Mouse (Mus musculus) lung, embryonic 14.5 days (tissue): ENCODE measurements around the gene Wipi1. TPM values are rescaled to one million over a fixed set of nuclear protein-coding genes. Genes with fewer than 3 reads are reported as not detected.
A peak's percentile ranks its signal among the peaks of the same experiment; 100 is the strongest.

ENCODE experiments used
- ATAC-seq: fragments of 200-750 bp; cut with Nextera tagmentation; 2 replicates; pipeline ENCODE4 v1.8.0; 2017; ENCODE audit warnings: mild to moderate bottlenecking, moderate TSS enrichment, moderate library complexity; ENCODE audit not compliant: insufficient read depth
- DNase-seq: peaks from one replicate; pipeline ENCODE4 v3.0.0-alpha.2; 2015
- H3K27ac ChIP-seq: fragments of 300-500 bp; sonication (generic); 2 replicates; pipeline ENCODE4 v1.5.1; 2014; ENCODE audit warnings: low read depth, mild to moderate bottlenecking, moderate library complexity
- H3K27me3 ChIP-seq: fragments of 300-500 bp; sonication (generic); 2 replicates; pipeline ENCODE4 v1.6.1; 2014; ENCODE audit warnings: low read length, control low read depth; ENCODE audit not compliant: insufficient read depth
- H3K36me3 ChIP-seq: fragments of 300-500 bp; sonication (generic); 2 replicates; pipeline ENCODE4 v1.6.1; 2014; ENCODE audit warnings: control low read depth; ENCODE audit not compliant: insufficient read depth
- H3K4me1 ChIP-seq: fragments of 300-500 bp; sonication (generic); 2 replicates; pipeline ENCODE4 v1.6.1; 2014; ENCODE audit warnings: antibody characterized with exemption, control low read depth; ENCODE audit not compliant: insufficient read depth
- H3K4me2 ChIP-seq: fragments of 300-500 bp; sonication (generic); 2 replicates; pipeline ENCODE4 v1.6.1; 2014; ENCODE audit warnings: mild to moderate bottlenecking
- H3K4me3 ChIP-seq: fragments of 300-500 bp; sonication (generic); 2 replicates; pipeline ENCODE4 v1.5.1; 2014; ENCODE audit warnings: low read depth, low read length
- H3K9ac ChIP-seq: fragments of 300-500 bp; sonication (generic); 2 replicates; pipeline ENCODE4 v1.6.1; 2014
- H3K9me3 ChIP-seq: fragments of 300-500 bp; sonication (generic); 2 replicates; pipeline ENCODE4 v1.6.1; 2016; ENCODE audit warnings: low read depth, low read length, control low read depth
- CTCF ChIP-seq: IDR thresholded peaks from 2 replicates; pipeline ENCODE4 v1.5.1; 2016; ENCODE audit warnings: antibody characterized with exemption, low read depth
- WGBS: fragments of 180-500 bp; shearing (Covaris S2); extraction: QIAGEN DNeasy Blood & Tissue Kit; methylation state at CpG from one replicate; pipeline ENCODE4 v1.1.7; 2014; 5-methylcytosine and 5-hydroxymethylcytosine counted together
- polyA plus RNA-seq: library from polyadenylated mRNA; unstranded; fragments of >200 nt; fragmentation: Nextera tagmentation; extraction: Ambion mirVana; gene quantifications from 2 replicates; pipeline ENCODE4 v1.2.1, GENCODE M21; 2014

The Wipi1 gene
- polyA plus RNA-seq, 1 experiment from 2014 or later, result 24.9 TPM

DNA sequence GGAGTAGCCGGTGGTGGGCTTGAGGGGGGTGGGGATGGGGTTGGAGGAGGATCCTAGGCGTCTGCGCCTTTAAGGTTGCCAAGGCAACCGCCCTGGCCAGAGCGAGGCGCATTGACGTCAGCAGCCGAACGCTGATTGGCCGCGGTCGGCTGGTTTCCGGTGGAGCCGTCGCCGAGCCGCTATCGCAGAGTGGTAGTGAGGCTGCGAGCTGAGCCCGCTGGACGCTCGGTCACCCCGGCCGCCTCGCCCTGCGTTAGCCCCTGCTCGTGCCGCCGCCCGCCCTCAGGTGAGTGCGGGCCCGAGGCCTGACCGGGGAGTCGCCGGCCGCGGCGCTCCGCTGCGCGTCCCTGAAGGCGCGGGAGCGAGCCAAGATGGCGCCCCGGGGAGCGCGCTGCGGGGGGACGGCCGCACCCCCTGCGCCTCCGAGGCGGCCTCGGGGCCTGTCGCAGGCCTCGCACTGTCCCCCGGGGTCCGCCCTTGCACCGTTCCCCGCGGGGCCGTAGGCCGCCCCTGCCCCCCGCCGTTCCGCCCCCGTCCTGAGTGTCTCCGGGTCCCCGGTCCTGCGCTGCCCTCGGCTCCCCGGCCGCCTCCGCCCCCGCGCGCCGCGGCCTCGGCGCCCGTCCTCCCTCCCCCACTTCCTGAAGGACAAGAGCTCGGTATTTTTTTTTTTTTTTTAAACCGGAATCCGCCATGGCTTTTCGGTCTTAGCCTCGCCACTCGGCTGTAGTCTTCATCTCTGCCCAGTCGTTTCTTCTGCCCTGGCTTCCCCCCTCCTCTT lies 39.2 kb upstream of the Wipi1 start:
- H3K4me1 ChIP-seq, result peaks cover 23% of the 10 kb centered on the region
- ATAC-seq, result peak; percentile 96
- no peaks in the 10 kb centered on the region for H3K27me3 ChIP-seq
- peak; percentile 98 for DNase-seq
- no peak for TF ChIP-seq CTCF
- peak overlapping the region; percentile 89 for H3K4me2 ChIP-seq
- peak overlapping the region; percentile 95 for H3K27ac ChIP-seq
- H3K4me3 ChIP-seq, result peak overlapping the region; percentile 93
- H3K9ac ChIP-seq, result peak overlapping the region; percentile 97
- peaks cover 26% of the 10 kb centered on the region for H3K36me3 ChIP-seq
- H3K9me3 ChIP-seq, result no peaks in the 10 kb centered on the region
- under 1% methylated on average over 82 of the region's 90 CpGs for WGBS

DNA sequence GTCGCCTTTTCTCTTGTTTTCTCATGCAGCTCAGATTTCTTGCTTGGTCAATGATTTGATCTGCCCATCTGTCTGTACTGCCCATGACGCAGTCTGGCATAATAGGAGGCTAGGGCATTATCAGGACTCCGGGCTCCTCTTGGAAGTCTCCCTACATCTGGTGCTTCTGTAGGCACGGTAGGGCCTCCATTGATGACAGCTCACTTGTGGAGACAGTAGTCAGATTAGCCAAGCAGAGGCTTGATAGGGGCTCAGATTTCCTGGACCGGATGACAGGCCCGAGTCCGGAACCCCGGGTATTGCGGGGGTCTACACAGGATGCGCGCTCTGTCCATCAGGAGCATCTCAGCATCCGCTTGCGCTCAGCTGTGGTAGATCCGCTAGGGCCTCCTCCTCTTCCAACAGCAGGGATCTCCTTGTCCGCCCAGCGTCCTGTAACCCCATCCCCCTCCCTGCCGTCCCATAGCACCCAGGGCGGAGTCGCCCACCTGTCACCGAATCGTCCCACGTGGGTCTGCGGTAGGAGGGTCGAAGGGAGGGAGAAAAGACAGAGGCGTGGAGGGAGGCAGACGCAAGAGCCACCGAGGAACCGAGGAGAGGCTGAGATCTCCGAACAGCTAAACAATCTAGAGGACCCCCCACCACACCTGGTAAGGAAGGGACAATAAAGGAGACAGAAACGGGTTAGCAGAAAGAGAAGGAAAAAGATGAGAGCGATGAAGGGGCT lies 38.4 kb upstream of the Wipi1 start:
- Histone ChIP-seq H3K4me2 (peak overlapping the region; percentile 89), H3K9me3 (no peaks in the 10 kb centered on the region), H3K4me3 (peak overlapping the region; percentile 93), H3K4me1 (peaks cover 23% of the 10 kb centered on the region), H3K36me3 (peaks cover 21% of the 10 kb centered on the region), H3K9ac (peak overlapping the region; percentile 97), H3K27ac (peak overlapping the region; percentile 95; the same call in 1 of the 2 replicates), H3K27me3 (no peaks in the 10 kb centered on the region)
- DNase-seq, result peak; percentile 72
- TF ChIP-seq CTCF, result no peak
- ATAC-seq, result peak; percentile 72
- WGBS, result 1% methylated on average over 31 of the region's 31 CpGs

DNA sequence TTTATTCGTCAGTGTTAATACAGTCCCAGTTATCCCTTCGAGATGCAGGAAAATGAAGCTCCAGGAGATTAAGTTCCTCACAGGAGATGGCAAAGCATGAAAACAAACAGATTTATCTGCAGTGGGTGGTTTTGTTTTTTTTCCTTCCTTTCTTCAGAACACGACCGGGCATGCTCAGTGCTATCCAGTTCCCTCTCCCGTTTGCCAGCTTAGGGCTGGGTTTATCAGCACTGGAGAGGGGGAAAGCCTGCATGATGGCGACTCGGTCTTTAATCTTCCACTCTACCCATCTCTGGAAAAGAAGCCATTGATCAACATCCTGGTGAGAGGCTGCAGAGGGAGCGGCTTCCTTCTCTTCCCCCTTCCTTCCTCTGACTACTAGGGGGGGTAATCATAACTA lies 37.4 kb upstream of the Wipi1 start, which contains the start of gene Prkar1a:
Prkar1a (plus strand) TSS at position 200 of the 400 bp plus-strand sequence.
- H3K27ac ChIP-seq, result peak within 1 kb of the TSS; percentile 95; the same call in 1 of the 2 replicates
- H3K27me3 ChIP-seq, result no peaks in the 10 kb centered on the region

DNA sequence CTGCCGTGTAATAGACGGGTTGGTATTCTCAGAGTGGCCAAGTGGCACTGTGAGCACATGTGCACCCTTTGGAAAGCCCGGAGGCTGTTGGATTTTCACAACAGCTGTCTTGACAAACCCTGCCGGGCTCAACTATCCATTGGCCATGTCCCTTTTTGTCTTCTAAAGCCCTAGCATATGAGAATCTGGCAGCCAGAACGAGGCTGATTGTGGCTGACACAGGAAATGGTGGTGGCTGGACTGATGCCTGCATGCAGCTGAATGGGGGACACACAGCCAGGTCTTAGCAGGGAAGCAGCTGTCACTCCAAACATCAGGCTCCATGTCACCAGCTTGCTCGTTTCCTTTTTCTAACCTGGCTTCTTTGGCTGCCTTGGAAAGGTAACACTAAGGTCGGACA lies 36.7 kb upstream of the Wipi1 start:
- no peak for ATAC-seq
- H3K27me3 ChIP-seq, result no peaks in the 10 kb centered on the region
- peak overlapping the region; percentile 24; the same call in 1 of the 2 replicates for H3K27ac ChIP-seq
- no peak overlapping the region for H3K9ac ChIP-seq
- H3K4me1 ChIP-seq, result peaks cover 23% of the 10 kb centered on the region
- DNase-seq, result peak; percentile 74
- no peak overlapping the region for H3K4me3 ChIP-seq
- H3K9me3 ChIP-seq, result no peaks in the 10 kb centered on the region
- H3K36me3 ChIP-seq, result peaks cover 5% of the 10 kb centered on the region
- 19% methylated on average over 7 of the region's 7 CpGs for WGBS
- TF ChIP-seq CTCF, result no peak
- H3K4me2 ChIP-seq, result peak overlapping the region; percentile 89; the same call in 1 of the 2 replicates

More for the DNA sequence above, 37.4 kb upstream of the Wipi1 start, which contains the start of gene Prkar1a:
- H3K36me3 ChIP-seq, result peaks cover 12% of the 10 kb centered on the region
- H3K9me3 ChIP-seq, result no peaks in the 10 kb centered on the region
- H3K4me3 ChIP-seq, result peak within 1 kb of the TSS; percentile 93
- peaks cover 23% of the 10 kb centered on the region for H3K4me1 ChIP-seq
- WGBS, result 3% methylated on average over 8 of the region's 8 CpGs
- peak within 1 kb of the TSS; percentile 97 for H3K9ac ChIP-seq
- DNase-seq, result peak; percentile 28
- ATAC-seq, result no peak
- no peak for TF ChIP-seq CTCF
- peak within 1 kb of the TSS; percentile 89 for H3K4me2 ChIP-seq

DNA sequence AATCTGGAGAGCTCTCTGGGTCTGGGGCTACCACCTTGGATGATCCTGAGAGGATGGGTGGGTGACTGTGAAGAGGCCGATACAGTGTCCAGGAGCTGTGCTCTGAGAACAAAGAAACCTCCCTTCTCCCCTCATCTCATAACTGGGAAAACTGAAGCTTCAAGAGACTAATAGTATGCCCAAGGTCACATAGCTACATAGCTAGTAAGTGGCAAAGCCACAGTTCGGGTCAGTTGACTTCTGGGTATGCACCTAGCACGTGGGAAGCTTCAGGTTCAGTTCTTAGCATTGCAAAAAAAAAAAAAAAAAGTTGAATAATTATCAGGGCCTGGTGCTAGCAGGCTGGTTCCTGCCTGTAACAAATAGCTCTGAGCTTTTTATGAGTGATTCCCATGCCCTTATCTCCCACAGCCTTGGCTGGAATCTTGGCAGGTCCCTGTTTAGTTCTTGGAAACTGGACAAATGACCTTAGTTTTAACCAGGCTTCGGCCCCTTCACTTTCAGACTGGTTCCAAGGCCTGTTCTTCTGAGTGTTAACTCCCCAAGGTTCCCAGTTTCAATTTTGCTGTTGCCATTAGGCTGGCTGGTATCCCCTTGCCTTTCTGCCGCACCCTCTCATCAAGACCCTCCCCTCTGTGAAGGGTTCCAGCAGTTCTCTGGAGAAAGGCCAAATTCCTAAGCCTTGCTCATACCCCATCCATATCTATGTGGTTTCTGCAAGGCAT lies 29.9 kb upstream of the Wipi1 start:
- no peaks in the 10 kb centered on the region for H3K36me3 ChIP-seq
- DNase-seq, result peak; percentile 72
- no peak; the same call in none of the 2 replicates for ATAC-seq
- H3K9ac ChIP-seq, result no peak overlapping the region
- no peak for TF ChIP-seq CTCF
- H3K4me3 ChIP-seq, result no peak overlapping the region
- no peaks in the 10 kb centered on the region for H3K27me3 ChIP-seq
- no peak overlapping the region for H3K4me2 ChIP-seq
- H3K4me1 ChIP-seq, result no peaks in the 10 kb centered on the region
- peak overlapping the region; percentile 24; the same call in 1 of the 2 replicates for H3K27ac ChIP-seq
- 59% methylated on average over 5 of the region's 5 CpGs for WGBS
- no peaks in the 10 kb centered on the region for H3K9me3 ChIP-seq

DNA sequence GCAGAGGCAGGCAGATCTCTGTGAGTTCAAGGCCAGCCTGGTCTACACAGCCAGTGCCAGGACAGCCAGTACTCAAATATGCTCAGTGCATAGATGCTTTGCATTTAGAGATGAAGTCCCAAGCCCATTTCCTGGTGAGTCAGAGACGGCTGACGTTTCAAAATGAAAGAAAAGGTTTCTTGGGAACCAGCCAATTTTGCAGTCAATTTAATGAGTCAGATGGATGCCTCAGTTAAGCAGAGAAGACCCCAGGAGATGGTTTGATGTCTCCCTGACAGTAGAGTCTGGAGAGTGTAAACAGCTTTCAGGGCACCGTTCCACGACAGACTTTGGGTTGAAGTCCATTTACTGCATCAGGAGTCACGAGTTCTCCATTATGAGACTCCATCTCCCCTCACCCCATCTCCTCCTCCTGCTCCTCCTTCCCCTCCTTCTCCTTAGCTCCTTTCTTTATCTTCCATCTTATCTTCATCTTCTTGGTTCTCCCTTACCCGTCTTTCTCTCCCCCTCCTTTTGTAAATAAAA lies 24.2 kb upstream of the Wipi1 start:
- no peak overlapping the region for H3K4me3 ChIP-seq
- no peak overlapping the region for H3K4me2 ChIP-seq
- no peaks in the 10 kb centered on the region for H3K36me3 ChIP-seq
- no peaks in the 10 kb centered on the region for H3K27me3 ChIP-seq
- ATAC-seq (no peak), DNase-seq (peak; percentile 46)
- whole genome bisulfite sequencing, result 40% methylated on average over 6 of the region's 6 CpGs
- H3K27ac ChIP-seq, result no peak overlapping the region
- no peak for TF ChIP-seq CTCF
- H3K9me3 ChIP-seq, result no peaks in the 10 kb centered on the region
- no peaks in the 10 kb centered on the region for H3K4me1 ChIP-seq
- H3K9ac ChIP-seq, result no peak overlapping the region
